Mouse (Mus musculus): ENCODE results near the gene Vmn2r60. TPM values are rescaled to one million over a fixed set of nuclear protein-coding genes. Genes with fewer than 3 reads are reported as not detected.

Vmn2r60 gene
- polyA plus RNA-seq (2014; fragmentation: Illumina TruSeq; extraction: RNeasy Lipid Tissue Mini Kit (QIAGEN cat#74804); ENCODE audit: low read depth, low replicate concordance), result not detected

GRCm38 (mm10) chr7:42107470-42107869 is at the start of gene Vmn2r60:
Gene Vmn2r60 (plus strand): TSS chr7:42107770.

GRCm38 (mm10) chr7:42058923-42059322 is 48.6 kb upstream of the Vmn2r60 start, which contains the start of gene Vmn2r59:
Gene Vmn2r59 (minus strand): TSS chr7:42059023.

Other genes with a start within 250 kb of the Vmn2r60 start
- not detected for gene Vmn2r58, start 235.1 kb upstream of the Vmn2r60 start, polyA plus RNA-seq (2014; fragmentation: Illumina TruSeq; extraction: RNeasy Lipid Tissue Mini Kit (QIAGEN cat#74804); ENCODE audit: low read depth, low replicate concordance)
- not detected for gene Vmn2r59, start 48.7 kb upstream of the Vmn2r60 start, polyA plus RNA-seq (2014; fragmentation: Illumina TruSeq; extraction: RNeasy Lipid Tissue Mini Kit (QIAGEN cat#74804); ENCODE audit: low read depth, low replicate concordance)
- gene Vmn2r61, start 152.3 kb downstream of the Vmn2r60 start, polyA plus RNA-seq (2014; fragmentation: Illumina TruSeq; extraction: RNeasy Lipid Tissue Mini Kit (QIAGEN cat#74804); ENCODE audit: low read depth, low replicate concordance), result not detected

All from adipose tissue, adult 10 weeks (tissue).